Comparison of ENCODE assay signal across 8 mouse cellular contexts in the genomic region with DNA sequence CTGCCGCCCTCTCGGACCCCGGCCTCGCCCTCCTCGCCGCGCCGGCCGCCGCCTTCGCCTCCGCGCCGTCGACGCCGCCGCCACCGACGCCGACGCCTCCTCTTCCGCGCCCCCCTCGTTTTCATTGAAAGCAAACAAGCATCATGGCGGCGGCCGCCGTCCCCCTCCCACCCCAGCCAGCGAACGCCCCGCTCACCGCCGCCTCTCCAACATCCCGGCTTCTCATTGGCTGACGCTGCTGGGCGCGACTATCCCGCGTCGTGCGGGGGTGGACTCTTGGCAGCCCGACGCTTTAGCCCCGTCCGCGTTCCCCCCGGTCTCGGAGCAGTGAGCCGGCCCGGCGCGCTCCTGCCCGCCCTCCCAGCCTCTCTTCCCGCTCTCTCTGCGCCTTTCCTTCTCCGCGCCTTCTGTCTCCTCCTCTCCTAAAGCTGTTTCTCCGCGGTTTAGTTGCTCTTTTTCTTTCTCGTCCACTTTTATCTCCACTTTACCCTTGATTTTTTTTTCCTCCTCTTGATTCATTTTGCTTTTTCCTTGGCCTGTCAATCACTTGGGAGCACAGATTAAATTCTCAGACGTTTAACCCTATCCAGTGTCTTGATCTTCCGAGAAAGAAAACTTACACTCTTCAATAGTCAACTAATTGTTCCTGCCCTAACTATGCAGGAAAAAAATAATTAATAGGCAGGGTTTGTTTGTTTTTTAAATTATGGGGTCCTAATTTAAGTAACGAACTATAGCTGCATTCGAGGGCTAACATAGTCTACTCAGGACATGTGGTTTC. TPM values are rescaled to one million over a fixed set of nuclear protein-coding genes. Genes with fewer than 3 reads are reported as not detected.
DNase-seq lines count a peak whose midpoint lies in the region; ATAC-seq lines count a peak whose summit lies in the region.

A gene (minus strand): TSS at position 169 of the 781 bp plus-strand sequence.

- no peaks in the 10 kb centered on the region for H3K27me3 ChIP-seq in lung, embryonic 16.5 days (ENCODE audit: control insufficient read depth, insufficient read depth, low read depth, low read length)

- WGBS in lung, embryonic 16.5 days: under 1% methylated on average over 55 of the region's 65 CpGs

- H3K4me1 ChIP-seq in lung, embryonic 16.5 days (replicated peaks; ENCODE audit: control insufficient read depth, insufficient read depth, low read length): peaks cover 23% of the 10 kb centered on the region

- peak; percentile 91 for DNase-seq in MEL-GATA-1-ER (ENCODE audit: extremely low read depth, low read depth)
- DNase-seq in cerebellum, adult 8-10 months: peak; percentile 97
- DNase-seq in forelimb bud, embryonic 11.5 days (ENCODE audit: low read depth, low spot score): peak; percentile 98
- peak; percentile 90 for DNase-seq in layer of hippocampus, adult 9-10 months (ENCODE audit: low spot score)
- peak; percentile 93 for DNase-seq in ovary, postnatal 10 days (ENCODE audit: low spot score)
- peak; percentile 98 for DNase-seq in thymus, postnatal 10 days (ENCODE audit: low spot score in 2 of 2)

- peak within 1 kb of the TSS; percentile 85 for H3K4me2 ChIP-seq in lung, embryonic 16.5 days (ENCODE audit: low read depth, low read length)

- no peaks in the 10 kb centered on the region for H3K9me3 ChIP-seq in lung, embryonic 16.5 days (ENCODE audit: control insufficient read depth, low read length)

- peak within 1 kb of the TSS; percentile 98 for H3K9ac ChIP-seq in lung, embryonic 16.5 days (ENCODE audit: low read length)

- peak within 1 kb of the TSS; percentile 93 for H3K4me3 ChIP-seq in lung, embryonic 16.5 days (ENCODE audit: low read length)

- peak; percentile 95 to 99 for ATAC-seq in hematopoietic stem cell, adult 5-6 weeks (replicated peaks in 1 of 2; ENCODE audit: insufficient read depth in 1 of 2, low FRiP score in 2 of 2, low TSS enrichment in 1 of 2, low read depth in 1 of 2, poor library complexity in 2 of 2, severe bottlenecking in 2 of 2)
- peak; percentile 98 for ATAC-seq in lung, embryonic 16.5 days (ENCODE audit: low read depth)

- H3K27ac ChIP-seq in lung, embryonic 16.5 days (ENCODE audit: low read length): peak within 1 kb of the TSS; percentile 95

- H3K36me3 ChIP-seq in lung, embryonic 16.5 days (ENCODE audit: control insufficient read depth, insufficient read depth, low read length): no peaks in the 10 kb centered on the region

RNA-seq across cellular contexts. Expression of the gene that starts here (rescaled TPM):
- 55.0 and 95.4 TPM in 2 replicates for total RNA-seq in hematopoietic stem cell, adult 5-6 weeks (2017)
- 54.2 and 57.1 TPM in 2 replicates for polyA plus RNA-seq in lung, embryonic 16.5 days (2015; fragmentation: Nextera tagmentation; extraction: Ambion mirVana)

Comparison
In these comparisons a context has a peak if more than half of its experiments do, and no peak if none do; other contexts are left out.
1. Peak in every context shown above with its lines: DNase-seq, ATAC-seq, H3K4me3 ChIP-seq and H3K27ac ChIP-seq.